Mouse (Mus musculus) erythroid progenitor cell, adult 5-6 weeks (primary cell): Measurements from ENCODE around the gene Lsamp. TPM values are rescaled to one million over a fixed set of nuclear protein-coding genes. Genes with fewer than 3 reads are reported as not detected.
"Not testable (repeated sequence)": the region's sequence is repeated elsewhere in the genome, so short reads cannot be mapped to it uniquely, and the experiment has no call there.

Source experiments
- ATAC-seq: replicated peaks from 2 replicates; pipeline ENCODE4 v1.8.0; 2016; ENCODE audit warnings: moderate number of reproducible peaks, mild to moderate bottlenecking, moderate TSS enrichment, inconsistent platforms; ENCODE audit not compliant: poor library complexity, low FRiP score, severe bottlenecking
- total RNA-seq, 2 experiments: library from RNA; stranded (forward) in 1 of 2; stranded (reverse) in 1 of 2; fragments of 150-400 nt in 1 of 2; fragments of 186-747, 209-891 nt in 1 of 2; gene quantifications; 2 replicates each; pipeline versions ENCODE4 v1.2.3 to v1.2.4; 2015 to 2017; ENCODE audit warnings: low replicate concordance in 2 of 2

The Lsamp gene
- total RNA-seq, 2 experiments from 2014 or later = not detected

GRCm38 (mm10) chr16:40463411-40464058, 479.4 kb downstream of the Lsamp start:
- no peak for ATAC-seq

- no peak for ATAC-seq
Measured at GRCm38 (mm10) chr16:40466596-40466995, 482.4 kb downstream of the Lsamp start.

- no peak for ATAC-seq
Measured at GRCm38 (mm10) chr16:40470946-40471345, 486.8 kb downstream of the Lsamp start.

GRCm38 (mm10) chr16:40471967-40472366, 487.8 kb downstream of the Lsamp start:
- no peak for ATAC-seq

GRCm38 (mm10) chr16:40491606-40492005, 507.4 kb downstream of the Lsamp start:
- no peak for ATAC-seq

- ATAC-seq = no peak
Measured at GRCm38 (mm10) chr16:40504262-40504960, 520.2 kb downstream of the Lsamp start.

GRCm38 (mm10) chr16:40509146-40510030, 525.2 kb downstream of the Lsamp start:
- ATAC-seq = no peak

GRCm38 (mm10) chr16:40536754-40537153, 552.6 kb downstream of the Lsamp start:
- ATAC-seq = no peak

- ATAC-seq = no peak
Measured at GRCm38 (mm10) chr16:40549663-40550062, 565.5 kb downstream of the Lsamp start.

- no peak for ATAC-seq
Measured at GRCm38 (mm10) chr16:40555608-40556007, 571.4 kb downstream of the Lsamp start.

- no peak for ATAC-seq
Measured at GRCm38 (mm10) chr16:40557680-40558249, 573.6 kb downstream of the Lsamp start.

- no peak for ATAC-seq
Measured at GRCm38 (mm10) chr16:40567431-40567941, 583.3 kb downstream of the Lsamp start.

GRCm38 (mm10) chr16:40572085-40572745, 588.1 kb downstream of the Lsamp start:
- no peak for ATAC-seq

- no peak for ATAC-seq
Measured at GRCm38 (mm10) chr16:40582076-40582475, 597.9 kb downstream of the Lsamp start.

GRCm38 (mm10) chr16:40593161-40593560, 609.0 kb downstream of the Lsamp start:
- ATAC-seq = no peak

- ATAC-seq = no peak
Measured at GRCm38 (mm10) chr16:40601431-40602387, 617.5 kb downstream of the Lsamp start.

GRCm38 (mm10) chr16:40607509-40607908, 623.3 kb downstream of the Lsamp start:
- ATAC-seq = no peak

GRCm38 (mm10) chr16:40616697-40617096, 632.5 kb downstream of the Lsamp start:
- not testable (repeated sequence) for ATAC-seq
